8 mouse cellular contexts compared by ENCODE assay signal in genomic region chr15:6386961-6387728, GRCm38 (mm10). TPM values are rescaled to one million over a fixed set of nuclear protein-coding genes. Genes with fewer than 3 reads are reported as not detected.
A peak's percentile ranks its signal among the peaks of the same experiment; 100 is the strongest.
DNase-seq lines count a peak whose midpoint lies in the region; ATAC-seq and TF ChIP-seq lines count a peak whose summit lies in the region.
"Had no signal": no experiment of that assay in that cellular context is flagged by ENCODE, and none has a peak within 500 bp of the region (broad histone marks: within the 10 kb centered on the region; RNA-seq: fewer than 3 reads in every experiment).

No protein-coding gene starts in this region.

- no peak for DNase-seq in ES-E14 (ENCODE audit: low read depth, low spot score)
- peak; percentile 5 for DNase-seq in forebrain, postnatal 0 days
- DNase-seq in kidney, postnatal 10 days = peak; percentile 48
- peak; percentile 42 for DNase-seq in neural tube, embryonic 10.5 days (ENCODE audit: extremely low spot score, low spot score)
- DNase-seq in right cerebral cortex, postnatal 14 days = no peak
- DNase-seq in thymus, postnatal 36 days = no peak

- H3ac ChIP-seq in C2C12 (ENCODE audit: control insufficient read depth, insufficient read length, low read depth) = peak overlapping the region; percentile 70

- H3K4me3 ChIP-seq in C2C12 (ENCODE audit: insufficient read depth, poor library complexity, severe bottlenecking) (peak overlapping the region; percentile 54), ES-E14 (ENCODE audit: insufficient read depth in 1 of 2, low read depth in 1 of 2, low read length in 2 of 2, poor library complexity in 1 of 2, severe bottlenecking in 1 of 2) (peak overlapping the region; percentile 60 to 72)
- H3K4me3 ChIP-seq in forebrain, postnatal 0 days (ENCODE audit: low read depth, low read length) = peak overlapping the region; percentile 52

- no peak for ATAC-seq in forebrain, postnatal 0 days

- H3K4me1 ChIP-seq in ES-E14 (ENCODE audit: control insufficient read depth in 2 of 2, insufficient read depth in 2 of 2, low read length in 2 of 2, poor library complexity in 1 of 2) = no peaks in the 10 kb centered on the region
- H3K4me1 ChIP-seq in forebrain, postnatal 0 days (ENCODE audit: insufficient read depth) = no peaks in the 10 kb centered on the region

- peaks cover 15% of the 10 kb centered on the region for H3K36me3 ChIP-seq in C2C12 (ENCODE audit: control insufficient read depth, insufficient read depth)
- no peaks in the 10 kb centered on the region for H3K36me3 ChIP-seq in ES-E14 (ENCODE audit: control insufficient read depth, insufficient read depth, low read length, poor library complexity, severe bottlenecking)
- no peaks in the 10 kb centered on the region for H3K36me3 ChIP-seq in forebrain, postnatal 0 days (ENCODE audit: insufficient read depth)

- in situ Hi-C loops in ES-E14 (cut with MboI; ENCODE audit: low sequenced_read_pairs in 2 of 2, unreplicated experiment in 2 of 2) = no loop called here

- 0 out of 2 replicates have a peak overlapping the region, but pooled peaks have one; percentile 67 for H3K9ac ChIP-seq in ES-E14 (ENCODE audit: insufficient read depth, low read depth, low read length, poor library complexity, severe bottlenecking)
- H3K9ac ChIP-seq in forebrain, postnatal 0 days = peak overlapping the region; percentile 35

- H3K79me3 ChIP-seq in C2C12 (ENCODE audit: low read depth) = peaks cover 20% of the 10 kb centered on the region

- H3K27ac ChIP-seq in ES-E14 (ENCODE audit: insufficient read depth, low read depth, low read length, poor library complexity, severe bottlenecking) = no peak overlapping the region
- H3K27ac ChIP-seq in forebrain, postnatal 0 days (ENCODE audit: low read depth, low read length) = no peak overlapping the region

- no peaks in the 10 kb centered on the region for H3K27me3 ChIP-seq in C2C12 (ENCODE audit: control insufficient read depth, insufficient read depth, insufficient read length)
- H3K27me3 ChIP-seq in forebrain, postnatal 0 days (ENCODE audit: insufficient read depth, low read length) = peaks cover 4% of the 10 kb centered on the region; the same call in 1 of the 2 replicates

- 6% methylated on average over 19 of the region's 19 CpGs for WGBS in forebrain, postnatal 0 days

- no peaks in the 10 kb centered on the region for H3K9me3 ChIP-seq in ES-E14 (ENCODE audit: control insufficient read depth, insufficient read depth, low read depth, low read length)
- H3K9me3 ChIP-seq in forebrain, postnatal 0 days (ENCODE audit: low read length) = no peaks in the 10 kb centered on the region

- peaks cover 48% of the 10 kb centered on the region for H3K79me2 ChIP-seq in C2C12 (ENCODE audit: control insufficient read depth, insufficient read depth)

- TF ChIP-seq CTCF in C2C12 (IDR thresholded peaks at IDR 0.05; ENCODE audit: control insufficient read depth, insufficient read depth, insufficient read length) = no peak
- TF ChIP-seq CTCF in forebrain, postnatal 0 days (IDR thresholded peaks at IDR 0.05; ENCODE audit: low read depth) = no peak

- H3K4me2 ChIP-seq in forebrain, postnatal 0 days (ENCODE audit: low read depth) = peak overlapping the region; percentile 78

TF ChIP-seq in C2C12, 6 proteins besides CTCF, POLR2A, EP300 and RAD21:
- no peak for TF ChIP-seq FOSL1 (IDR thresholded peaks at IDR 0.05; ENCODE audit: insufficient read depth, low read length, poor library complexity, severe bottlenecking)
TF ChIP-seq in C2C12: peak in this region for 0.

TF ChIP-seq in ES-E14, 5 proteins besides CTCF, POLR2A, EP300 and RAD21:
- TF ChIP-seq ZC3H11A (IDR thresholded peaks at IDR 0.05; ENCODE audit: borderline replicate concordance, low read depth, low read length) (no peak), MAFK (IDR thresholded peaks at IDR 0.05; ENCODE audit: insufficient read depth, low read depth, low read length) (no peak), HCFC1 (IDR thresholded peaks at IDR 0.05; ENCODE audit: borderline replicate concordance, insufficient read depth, low read length) (no peak), ZNF384 (IDR thresholded peaks at IDR 0.05; ENCODE audit: low read depth, low read length) (no peak), CHD2 (IDR thresholded peaks at IDR 0.05; ENCODE audit: low read depth, low read length) (no peak)

RNA-seq across cellular contexts. Expression of gene C9, which starts 58.0 kb away (rescaled TPM):
- not detected for polyA plus RNA-seq in C2C12 (2012; fragmentation: generic; extraction: Trizol)
- total RNA-seq in ES-E14 (2012; rRNA removed) = not detected in 2 replicates
- total RNA-seq in forebrain, postnatal 0 days (2014; rRNA removed) = not detected in 2 replicates
- polyA plus RNA-seq in forebrain, postnatal 0 days (2015; fragmentation: Nextera tagmentation; extraction: Ambion mirVana) = not detected in 2 replicates
- polyA plus RNA-seq: erythroblast, embryonic 14.5 days had no signal

Comparison
In these comparisons a context has a peak if more than half of its experiments do, and no peak if none do; other contexts are left out.
1. DNase-seq: peak in forebrain, postnatal 0 days (single experiment), kidney, postnatal 10 days (single experiment) and neural tube, embryonic 10.5 days (single experiment); none in ES-E14 (single experiment), right cerebral cortex, postnatal 14 days (single experiment) and thymus, postnatal 36 days (0 of 2).
2. Peak in every context shown above with its lines, with median percentiles within 50 percentile points of each other: H3K4me3 ChIP-seq.